25 mouse cellular contexts compared by ENCODE assay signal in genomic region chr5:74773558-74774429, GRCm38 (mm10).
A peak's percentile ranks its signal among the peaks of the same experiment; 100 is the strongest.
DNase-seq lines count a peak whose midpoint lies in the region; ATAC-seq lines count a peak whose summit lies in the region.
"Had no signal": no experiment of that assay in that cellular context is flagged by ENCODE, and none has a peak within 500 bp of the region (broad histone marks: within the 10 kb centered on the region; RNA-seq: fewer than 3 reads in every experiment).

No protein-coding gene starts in this region.

- 44% methylated on average over 14 of the region's 14 CpGs for WGBS in kidney, embryonic 15.5 days
- 88% methylated on average over 14 of the region's 14 CpGs for WGBS in midbrain, embryonic 11.5 days
- 89% methylated on average over 14 of the region's 14 CpGs for WGBS in midbrain, embryonic 13.5 days
- WGBS in limb, embryonic 12.5 days = 45% methylated on average over 14 of the region's 14 CpGs

- no peak overlapping the region for H3K4me3 ChIP-seq in kidney, embryonic 15.5 days (replicated peaks)
- H3K4me3 ChIP-seq in midbrain, embryonic 11.5 days (ENCODE audit: low read depth, low read length) = no peak overlapping the region
- no peak overlapping the region for H3K4me3 ChIP-seq in midbrain, embryonic 13.5 days (replicated peaks)
- no peak overlapping the region for H3K4me3 ChIP-seq in limb, embryonic 12.5 days (replicated peaks)
- H3K4me3 ChIP-seq: embryonic facial prominence, embryonic 13.5 days; forebrain, embryonic 13.5 days; heart, embryonic 10.5 days; heart, embryonic 15.5 days; hindbrain, embryonic 10.5 days had no signal

- H3K27me3 ChIP-seq in kidney, embryonic 15.5 days = no peaks in the 10 kb centered on the region
- H3K27me3 ChIP-seq in midbrain, embryonic 11.5 days (ENCODE audit: control insufficient read depth, insufficient read depth, low read length) = no peaks in the 10 kb centered on the region
- no peaks in the 10 kb centered on the region for H3K27me3 ChIP-seq in midbrain, embryonic 13.5 days
- no peaks in the 10 kb centered on the region for H3K27me3 ChIP-seq in limb, embryonic 12.5 days
- H3K27me3 ChIP-seq: CH12.LX; embryonic facial prominence, embryonic 13.5 days; forebrain, embryonic 13.5 days; heart, embryonic 15.5 days; Patski had no signal

- ATAC-seq in kidney, embryonic 15.5 days (replicated peaks; ENCODE audit: low FRiP score) = peak; percentile 74
- no peak for ATAC-seq in midbrain, embryonic 11.5 days (ENCODE audit: low FRiP score)
- no peak for ATAC-seq in midbrain, embryonic 13.5 days
- peak; percentile 65; the same call in 1 of the 2 replicates for ATAC-seq in limb, embryonic 12.5 days (ENCODE audit: insufficient number of reproducible peaks, insufficient read depth, low FRiP score, low TSS enrichment, low read depth)
- ATAC-seq: activated CD4-positive, CD25-positive, alpha-beta regulatory T cell, adult 4 months; forebrain, embryonic 13.5 days; forebrain, postnatal 0 days; Patski had no signal

- no peak overlapping the region for H3K9ac ChIP-seq in kidney, embryonic 15.5 days
- H3K9ac ChIP-seq in midbrain, embryonic 11.5 days (ENCODE audit: low read length) = no peak overlapping the region
- no peak overlapping the region for H3K9ac ChIP-seq in midbrain, embryonic 13.5 days (replicated peaks)
- H3K9ac ChIP-seq in limb, embryonic 12.5 days (replicated peaks) = no peak overlapping the region
- H3K9ac ChIP-seq: embryonic facial prominence, embryonic 13.5 days; forebrain, embryonic 13.5 days; forebrain, postnatal 0 days; heart, embryonic 15.5 days; hindbrain, embryonic 14.5 days had no signal

- no peaks in the 10 kb centered on the region for H3K9me3 ChIP-seq in kidney, embryonic 15.5 days (replicated peaks)
- H3K9me3 ChIP-seq in midbrain, embryonic 11.5 days (ENCODE audit: control insufficient read depth, low read length) = no peaks in the 10 kb centered on the region
- H3K9me3 ChIP-seq in midbrain, embryonic 13.5 days = no peaks in the 10 kb centered on the region
- no peaks in the 10 kb centered on the region for H3K9me3 ChIP-seq in limb, embryonic 12.5 days
- H3K9me3 ChIP-seq: embryonic facial prominence, embryonic 13.5 days; forebrain, embryonic 13.5 days; heart, embryonic 10.5 days; heart, embryonic 15.5 days; hindbrain, embryonic 10.5 days had no signal

- peaks cover 9% of the 10 kb centered on the region for H3K4me1 ChIP-seq in kidney, embryonic 15.5 days
- H3K4me1 ChIP-seq in midbrain, embryonic 11.5 days (ENCODE audit: control insufficient read depth, insufficient read depth, low read length) = no peaks in the 10 kb centered on the region
- no peaks in the 10 kb centered on the region for H3K4me1 ChIP-seq in midbrain, embryonic 13.5 days (replicated peaks)
- H3K4me1 ChIP-seq in limb, embryonic 12.5 days (replicated peaks) = peaks cover 20% of the 10 kb centered on the region
- H3K4me1 ChIP-seq: forebrain, embryonic 13.5 days had no signal

- H3K27ac ChIP-seq in kidney, embryonic 15.5 days = no peak overlapping the region
- H3K27ac ChIP-seq in midbrain, embryonic 11.5 days (ENCODE audit: low read depth, low read length) = no peak overlapping the region
- H3K27ac ChIP-seq in midbrain, embryonic 13.5 days = no peak overlapping the region
- H3K27ac ChIP-seq in limb, embryonic 12.5 days = peak overlapping the region; percentile 62
- H3K27ac ChIP-seq: embryonic facial prominence, embryonic 13.5 days; forebrain, embryonic 13.5 days; heart, embryonic 10.5 days; heart, embryonic 15.5 days; hindbrain, embryonic 10.5 days; hindbrain, embryonic 14.5 days had no signal

- DNase-seq in kidney, postnatal 14 days = no peak
- peak; percentile 62 for DNase-seq in midbrain, embryonic 11.5 days (ENCODE audit: low spot score, missing footprints)
- peak; percentile 48 for DNase-seq in mesoderm, embryonic 11.5 days (ENCODE audit: low read depth, low spot score)
- DNase-seq in layer of hippocampus, postnatal 10 days (ENCODE audit: low spot score in 2 of 2) = no peak
- no peak for DNase-seq in frontal cortex, postnatal 14 days (ENCODE audit: low spot score in 2 of 2)
- DNase-seq: adrenal gland, postnatal 14 days; cerebellum, adult 11-12 months; cerebellum, adult 9-11 months; cerebellum, postnatal 36 days; forebrain, postnatal 0 days; gastrocnemius, postnatal 10 days; heart, adult 18-20 months; heart, postnatal 14 days had no signal

- H3K4me2 ChIP-seq in kidney, embryonic 15.5 days = no peak overlapping the region
- no peak overlapping the region for H3K4me2 ChIP-seq in midbrain, embryonic 11.5 days
- H3K4me2 ChIP-seq in midbrain, embryonic 13.5 days (replicated peaks) = no peak overlapping the region
- no peak overlapping the region for H3K4me2 ChIP-seq in limb, embryonic 12.5 days
- H3K4me2 ChIP-seq: embryonic facial prominence, embryonic 13.5 days; forebrain, embryonic 13.5 days; heart, embryonic 15.5 days; hindbrain, embryonic 14.5 days had no signal

- H3K36me3 ChIP-seq in kidney, embryonic 15.5 days = no peaks in the 10 kb centered on the region
- H3K36me3 ChIP-seq in midbrain, embryonic 11.5 days (ENCODE audit: control insufficient read depth, insufficient read depth, low read length) = no peaks in the 10 kb centered on the region
- H3K36me3 ChIP-seq in midbrain, embryonic 13.5 days = no peaks in the 10 kb centered on the region
- H3K36me3 ChIP-seq in limb, embryonic 12.5 days = no peaks in the 10 kb centered on the region
- H3K36me3 ChIP-seq: embryonic facial prominence, embryonic 13.5 days; heart, embryonic 10.5 days; heart, embryonic 15.5 days; hindbrain, embryonic 10.5 days had no signal

Comparison
In these comparisons a context has a peak if more than half of its experiments do, and no peak if none do; other contexts are left out.
1. ATAC-seq: peak in kidney, embryonic 15.5 days (single experiment) and limb, embryonic 12.5 days (single experiment); none in midbrain, embryonic 11.5 days (single experiment) and midbrain, embryonic 13.5 days (single experiment).
2. DNase-seq: peak in midbrain, embryonic 11.5 days (single experiment) and mesoderm, embryonic 11.5 days (single experiment); none in kidney, postnatal 14 days (single experiment), layer of hippocampus, postnatal 10 days (0 of 2) and frontal cortex, postnatal 14 days (0 of 2).